Mouse (Mus musculus) forebrain, embryonic 16.5 days (tissue): Measurements from ENCODE around the gene H1foo. TPM values are rescaled to one million over a fixed set of nuclear protein-coding genes. Genes with fewer than 3 reads are reported as not detected.

ENCODE experiments used
- ATAC-seq: fragments of 200-750 bp; cut with Nextera tagmentation; 2 replicates; pipeline ENCODE4 v1.8.0; 2017; ENCODE audit warnings: mild to moderate bottlenecking, moderate library complexity
- H3K27ac ChIP-seq: fragments of 300-500 bp; sonication (generic); 2 replicates; pipeline ENCODE4 v1.5.1; 2014; ENCODE audit warnings: low read length, control low read depth
- H3K27me3 ChIP-seq: fragments of 300-500 bp; sonication (generic); replicated peaks from 2 replicates; pipeline ENCODE4 v1.6.1; 2014; ENCODE audit warnings: low read length; ENCODE audit not compliant: control insufficient read depth, insufficient read depth
- H3K36me3 ChIP-seq: fragments of 300-500 bp; sonication (generic); 2 replicates; pipeline ENCODE4 v1.6.1; 2014; ENCODE audit not compliant: control insufficient read depth, insufficient read depth
- H3K4me1 ChIP-seq: fragments of 300-500 bp; sonication (generic); replicated peaks from 2 replicates; pipeline ENCODE4 v1.6.1; 2014; ENCODE audit warnings: low read length; ENCODE audit not compliant: control insufficient read depth, insufficient read depth
- H3K4me2 ChIP-seq: fragments of 300-500 bp; sonication (generic); 2 replicates; pipeline ENCODE4 v1.6.1; 2014; ENCODE audit warnings: mild to moderate bottlenecking, low read length, control low read depth
- H3K4me3 ChIP-seq: fragments of 300-500 bp; sonication (generic); replicated peaks from 2 replicates; pipeline ENCODE4 v1.5.1; 2014; ENCODE audit warnings: mild to moderate bottlenecking, low read length, control low read depth
- H3K9ac ChIP-seq: fragments of 300-500 bp; sonication (generic); replicated peaks from 2 replicates; pipeline ENCODE4 v1.6.1; 2014; ENCODE audit warnings: low read depth, low read length, control low read depth
- H3K9me3 ChIP-seq: fragments of 300-500 bp; sonication (generic); 2 replicates; pipeline ENCODE4 v1.6.1; 2016; ENCODE audit warnings: low read length; ENCODE audit not compliant: control insufficient read depth
- WGBS: fragments of 180-500 bp; shearing (Covaris S2); extraction: QIAGEN DNeasy Blood & Tissue Kit; methylation state at CpG from one replicate; pipeline ENCODE4 v1.1.7; 2014; 5-methylcytosine and 5-hydroxymethylcytosine counted together
- polyA plus RNA-seq: library from polyadenylated mRNA; unstranded; fragments of >200 nt; fragmentation: Nextera tagmentation; extraction: Ambion mirVana; gene quantifications from 2 replicates; pipeline ENCODE4 v1.2.1, GENCODE M21; 2015

Gene H1foo
- polyA plus RNA-seq, 1 experiment from 2014 or later = not detected

- Histone ChIP-seq H3K36me3 (no peaks in the 10 kb centered on the region), H3K9me3 (no peaks in the 10 kb centered on the region), H3K27ac (no peak overlapping the region), H3K4me1 (peaks cover 22% of the 10 kb centered on the region), H3K27me3 (peaks cover 19% of the 10 kb centered on the region), H3K4me3 (peak overlapping the region; percentile 66), H3K4me2 (peak overlapping the region; percentile 91), H3K9ac (peak overlapping the region; percentile 52)
- 2% methylated on average over 82 of the region's 86 CpGs for WGBS
- peak; percentile 35; the same call in 1 of the 2 replicates for ATAC-seq
These were observed 48.9 kb downstream of the H1foo start for GRCm38 (mm10) chr6:115993463-115994145.

- Histone ChIP-seq H3K27ac (no peak overlapping the region; the same call in 1 of the 2 replicates), H3K4me1 (peaks cover 22% of the 10 kb centered on the region), H3K9me3 (no peaks in the 10 kb centered on the region), H3K27me3 (peaks cover 19% of the 10 kb centered on the region), H3K9ac (peak overlapping the region; percentile 52), H3K4me3 (peak overlapping the region; percentile 66), H3K36me3 (no peaks in the 10 kb centered on the region), H3K4me2 (peak overlapping the region; percentile 91)
- ATAC-seq = no peak
- under 1% methylated on average over 84 of the region's 93 CpGs for WGBS
These were observed 49.6 kb downstream of the H1foo start for GRCm38 (mm10) chr6:115994146-115994876.

GRCm38 (mm10) chr6:115994877-115995520, 50.3 kb downstream of the H1foo start, which contains the start of gene Plxnd1:
Gene Plxnd1, minus strand, starts transcription at chr6:115995005.
- Histone ChIP-seq H3K9me3 (no peaks in the 10 kb centered on the region), H3K4me3 (peak within 1 kb of the TSS; percentile 66), H3K4me1 (peaks cover 22% of the 10 kb centered on the region), H3K27ac (no peak within 1 kb of the TSS; the same call in none of the 2 replicates), H3K4me2 (peak within 1 kb of the TSS; percentile 91), H3K36me3 (no peaks in the 10 kb centered on the region), H3K9ac (peak within 1 kb of the TSS; percentile 52), H3K27me3 (peaks cover 19% of the 10 kb centered on the region)
- 0% methylated on average over 23 of the region's 51 CpGs for WGBS
- peak; percentile 63 for ATAC-seq

GRCm38 (mm10) chr6:115995531-115995941, 50.8 kb downstream of the H1foo start:
- Histone ChIP-seq H3K4me2 (no peak overlapping the region; the same call in 1 of the 2 replicates), H3K4me3 (no peak overlapping the region), H3K27ac (no peak overlapping the region; the same call in 1 of the 2 replicates), H3K9me3 (no peaks in the 10 kb centered on the region), H3K4me1 (peaks cover 22% of the 10 kb centered on the region), H3K9ac (no peak overlapping the region), H3K27me3 (peaks cover 19% of the 10 kb centered on the region), H3K36me3 (no peaks in the 10 kb centered on the region)
- WGBS = 58% methylated on average over 4 of the region's 4 CpGs
- ATAC-seq = no peak

- H3K4me3 ChIP-seq = no peak overlapping the region
- 37% methylated on average over 6 of the region's 6 CpGs for WGBS
- ATAC-seq = no peak
- H3K9me3 ChIP-seq = no peaks in the 10 kb centered on the region
- H3K9ac ChIP-seq = no peak overlapping the region
- H3K4me1 ChIP-seq = peaks cover 22% of the 10 kb centered on the region
- H3K27ac ChIP-seq = no peak overlapping the region
- no peak overlapping the region for H3K4me2 ChIP-seq
- H3K36me3 ChIP-seq = no peaks in the 10 kb centered on the region
- H3K27me3 ChIP-seq = peaks cover 19% of the 10 kb centered on the region
These were observed 51.6 kb downstream of the H1foo start for GRCm38 (mm10) chr6:115996171-115996851.

- H3K4me1 ChIP-seq = peaks cover 16% of the 10 kb centered on the region
- H3K27me3 ChIP-seq = peaks cover 12% of the 10 kb centered on the region
- H3K9ac ChIP-seq = no peak overlapping the region
- 20% methylated on average over 3 of the region's 3 CpGs for WGBS
- no peak overlapping the region for H3K4me3 ChIP-seq
- no peaks in the 10 kb centered on the region for H3K36me3 ChIP-seq
- no peak for ATAC-seq
- H3K4me2 ChIP-seq = no peak overlapping the region
- no peaks in the 10 kb centered on the region for H3K9me3 ChIP-seq
- H3K27ac ChIP-seq = no peak overlapping the region
These were observed 53.1 kb downstream of the H1foo start for GRCm38 (mm10) chr6:115997726-115998311.

- Histone ChIP-seq H3K9ac (no peak overlapping the region), H3K36me3 (no peaks in the 10 kb centered on the region), H3K27me3 (peaks cover 3% of the 10 kb centered on the region; the same call in 1 of the 2 replicates), H3K9me3 (no peaks in the 10 kb centered on the region), H3K4me3 (no peak overlapping the region), H3K4me2 (no peak overlapping the region), H3K4me1 (peaks cover 9% of the 10 kb centered on the region), H3K27ac (no peak overlapping the region)
- WGBS = 80% methylated on average over 7 of the region's 7 CpGs
- ATAC-seq = no peak
These were observed 54.0 kb downstream of the H1foo start for GRCm38 (mm10) chr6:115998758-115999157.

GRCm38 (mm10) chr6:115999227-115999626, 54.5 kb downstream of the H1foo start:
- Histone ChIP-seq H3K4me2 (no peak overlapping the region), H3K9ac (no peak overlapping the region), H3K27me3 (no peaks in the 10 kb centered on the region; the same call in 1 of the 2 replicates), H3K9me3 (no peaks in the 10 kb centered on the region), H3K4me3 (no peak overlapping the region), H3K36me3 (no peaks in the 10 kb centered on the region), H3K4me1 (peaks cover 5% of the 10 kb centered on the region), H3K27ac (no peak overlapping the region)
- no peak for ATAC-seq
- WGBS = 90% methylated on average over 2 of the region's 2 CpGs
